9 mouse cellular contexts compared by ENCODE assay signal in the genomic region with DNA sequence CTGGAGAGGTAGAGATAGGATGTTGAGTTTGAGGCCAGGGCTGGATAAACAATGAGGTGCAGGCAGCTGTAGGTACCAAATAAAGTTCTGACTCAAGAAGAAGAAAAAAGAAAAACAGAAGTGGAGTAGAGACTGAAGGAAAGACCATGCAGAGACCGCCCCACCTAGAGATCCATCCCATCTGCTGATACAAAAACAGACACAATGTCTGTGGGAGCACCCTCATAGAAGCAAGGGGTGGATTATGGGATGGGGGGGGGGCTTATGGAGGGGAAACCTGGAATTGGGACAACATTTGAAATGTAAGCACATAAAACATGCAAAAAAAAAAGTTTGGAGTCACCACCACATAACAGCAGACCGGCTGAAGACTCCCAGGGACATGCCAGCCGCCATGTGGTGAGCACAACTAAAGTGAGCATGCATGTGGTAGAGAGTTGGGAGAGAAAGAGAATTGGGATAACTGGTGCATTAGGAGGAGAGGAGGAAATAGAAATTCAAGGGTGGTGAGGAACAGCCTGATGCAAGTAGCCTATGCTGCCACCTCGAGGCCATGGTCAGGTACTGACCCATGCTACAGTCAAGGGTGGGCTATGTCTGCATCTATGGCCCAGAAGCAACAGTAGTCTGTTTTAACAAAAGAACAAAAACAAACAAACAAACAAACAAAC.
A peak's percentile ranks its signal among the peaks of the same experiment; 100 is the strongest.
DNase-seq lines count a peak whose midpoint lies in the region; ATAC-seq and TF ChIP-seq lines count a peak whose summit lies in the region.
"Had no signal": no experiment of that assay in that cellular context is flagged by ENCODE, and none has a peak within 500 bp of the region (broad histone marks: within the 10 kb centered on the region; RNA-seq: fewer than 3 reads in every experiment).

No protein-coding gene starts in this region.

- no peaks in the 10 kb centered on the region for H3K4me1 ChIP-seq in liver, adult 2 months (ENCODE audit: control insufficient read depth, insufficient read depth, low read length)
- no peaks in the 10 kb centered on the region for H3K4me1 ChIP-seq in liver, embryonic 11.5 days (replicated peaks; ENCODE audit: control insufficient read depth, insufficient read depth, low read length)
- H3K4me1 ChIP-seq in intestine, postnatal 0 days (replicated peaks; ENCODE audit: control insufficient read depth, insufficient read depth, low read length): no peaks in the 10 kb centered on the region
- no peaks in the 10 kb centered on the region for H3K4me1 ChIP-seq in midbrain, embryonic 14.5 days (ENCODE audit: control insufficient read depth, insufficient read depth, low read length)
- no peaks in the 10 kb centered on the region for H3K4me1 ChIP-seq in stomach, embryonic 14.5 days (ENCODE audit: control insufficient read depth, insufficient read depth, low read length)
- H3K4me1 ChIP-seq: stomach, embryonic 15.5 days had no signal

- H3K36me3 ChIP-seq in liver, adult 2 months (ENCODE audit: control insufficient read depth, insufficient read depth, low read length): no peaks in the 10 kb centered on the region
- no peaks in the 10 kb centered on the region for H3K36me3 ChIP-seq in liver, embryonic 11.5 days (ENCODE audit: control insufficient read depth, insufficient read depth, low read length)
- H3K36me3 ChIP-seq in intestine, postnatal 0 days (ENCODE audit: control insufficient read depth, insufficient read depth): no peaks in the 10 kb centered on the region
- H3K36me3 ChIP-seq in midbrain, embryonic 14.5 days (ENCODE audit: control insufficient read depth, insufficient read depth, low read length): no peaks in the 10 kb centered on the region
- H3K36me3 ChIP-seq in stomach, embryonic 14.5 days (ENCODE audit: control insufficient read depth, insufficient read depth, low read length): no peaks in the 10 kb centered on the region
- H3K36me3 ChIP-seq: stomach, embryonic 15.5 days had no signal

- peak; percentile 4 for DNase-seq in liver, adult 2 months (ENCODE audit: extremely low read depth, low read depth, low spot score)
- DNase-seq in liver, embryonic 11.5 days (ENCODE audit: low spot score): no peak
- DNase-seq in cerebellum, postnatal 10 days: peak; percentile 79 to 83
- peak; percentile 31 to 51 for DNase-seq in frontal cortex, postnatal 10 days (ENCODE audit: low spot score in 2 of 2)
- peak; percentile 50 to 67 for DNase-seq in left cerebral cortex, postnatal 10 days (ENCODE audit: extremely low spot score in 1 of 2, low spot score in 2 of 2)
- DNase-seq in midbrain, embryonic 14.5 days: peak; percentile 88

- no peak overlapping the region for H3K9ac ChIP-seq in liver, adult 2 months (ENCODE audit: low read depth, low read length)
- H3K9ac ChIP-seq in liver, embryonic 11.5 days (ENCODE audit: low read depth, low read length): no peak overlapping the region
- no peak overlapping the region for H3K9ac ChIP-seq in intestine, postnatal 0 days (ENCODE audit: low read depth, low read length)
- H3K9ac ChIP-seq in midbrain, embryonic 14.5 days (replicated peaks; ENCODE audit: low read length): no peak overlapping the region
- no peak overlapping the region for H3K9ac ChIP-seq in stomach, embryonic 14.5 days (replicated peaks; ENCODE audit: low read depth, low read length)
- H3K9ac ChIP-seq: stomach, embryonic 15.5 days had no signal

- no peak overlapping the region for H3K27ac ChIP-seq in liver, adult 2 months (replicated peaks; ENCODE audit: insufficient read depth, low read depth, low read length)
- no peak overlapping the region for H3K27ac ChIP-seq in liver, embryonic 11.5 days (ENCODE audit: low read depth, low read length)
- H3K27ac ChIP-seq in intestine, postnatal 0 days (ENCODE audit: low read depth, low read length): no peak overlapping the region
- H3K27ac ChIP-seq in midbrain, embryonic 14.5 days (replicated peaks; ENCODE audit: low read depth, low read length): no peak overlapping the region
- no peak overlapping the region for H3K27ac ChIP-seq in stomach, embryonic 14.5 days (ENCODE audit: low read length)
- H3K27ac ChIP-seq: stomach, embryonic 15.5 days had no signal

- intact Hi-C loops in left cerebral cortex, postnatal 10 days (cut with DNase I): loop anchor here (5.0 kb wide), 3 partner anchors 471 to 1101 kb away; no protein-coding TSS in a partner anchor

- TF ChIP-seq POLR2A in liver, adult 2 months (IDR thresholded peaks at IDR 0.05; ENCODE audit: extremely low read depth, insufficient read depth, low read length): no peak

- WGBS in liver, adult 2 months: 46% methylated on average over 4 of the region's 4 CpGs
- 46% methylated on average over 4 of the region's 4 CpGs for WGBS in liver, embryonic 11.5 days
- WGBS in intestine, postnatal 0 days: 32% methylated on average over 4 of the region's 4 CpGs
- 48% methylated on average over 4 of the region's 4 CpGs for WGBS in midbrain, embryonic 14.5 days
- WGBS in stomach, embryonic 14.5 days: 39% methylated on average over 4 of the region's 4 CpGs

- TF ChIP-seq CTCF in liver, adult 2 months (IDR thresholded peaks at IDR 0.05; ENCODE audit: low read depth, low read length): peak; percentile 87
- peak; percentile 95 for TF ChIP-seq CTCF in intestine, postnatal 0 days (IDR thresholded peaks at IDR 0.05; ENCODE audit: low read depth)

- no peak overlapping the region for H3K4me3 ChIP-seq in liver, adult 2 months (ENCODE audit: insufficient read depth, low read depth, low read length)
- no peak overlapping the region for H3K4me3 ChIP-seq in liver, embryonic 11.5 days (ENCODE audit: low read depth, low read length)
- no peak overlapping the region for H3K4me3 ChIP-seq in intestine, postnatal 0 days (ENCODE audit: low read depth, low read length)
- H3K4me3 ChIP-seq in midbrain, embryonic 14.5 days (replicated peaks; ENCODE audit: low read depth, low read length): no peak overlapping the region
- H3K4me3 ChIP-seq in stomach, embryonic 14.5 days (ENCODE audit: low read depth, low read length): no peak overlapping the region
- H3K4me3 ChIP-seq: stomach, embryonic 15.5 days had no signal

- ATAC-seq in liver, embryonic 11.5 days (replicated peaks; ENCODE audit: low FRiP score): no peak; the same call in 1 of the 2 replicates
- ATAC-seq in intestine, postnatal 0 days: no peak; the same call in 1 of the 2 replicates
- peak; percentile 92 for ATAC-seq in midbrain, embryonic 14.5 days (ENCODE audit: low FRiP score, low TSS enrichment)
- ATAC-seq in stomach, embryonic 14.5 days (ENCODE audit: insufficient number of reproducible peaks, insufficient read depth, low FRiP score, low read depth): peak; percentile 65; the same call in 1 of the 2 replicates

- no peaks in the 10 kb centered on the region for H3K79me2 ChIP-seq in liver, adult 2 months (ENCODE audit: control insufficient read depth, insufficient read depth, low read length)

- H3K27me3 ChIP-seq in liver, adult 2 months (ENCODE audit: control insufficient read depth, insufficient read depth, low read length): no peaks in the 10 kb centered on the region
- H3K27me3 ChIP-seq in liver, embryonic 11.5 days (replicated peaks; ENCODE audit: control insufficient read depth, insufficient read depth, low read length): no peaks in the 10 kb centered on the region
- H3K27me3 ChIP-seq in intestine, postnatal 0 days (replicated peaks; ENCODE audit: control insufficient read depth, insufficient read depth, low read length): no peaks in the 10 kb centered on the region
- H3K27me3 ChIP-seq in midbrain, embryonic 14.5 days (ENCODE audit: control insufficient read depth, insufficient read depth, low read length): no peaks in the 10 kb centered on the region
- H3K27me3 ChIP-seq in stomach, embryonic 14.5 days (ENCODE audit: control insufficient read depth, insufficient read depth, low read length): no peaks in the 10 kb centered on the region
- H3K27me3 ChIP-seq: stomach, embryonic 15.5 days had no signal

- H3K4me2 ChIP-seq in liver, embryonic 11.5 days: no peak overlapping the region
- H3K4me2 ChIP-seq in intestine, postnatal 0 days (replicated peaks; ENCODE audit: low read depth): no peak overlapping the region
- no peak overlapping the region for H3K4me2 ChIP-seq in midbrain, embryonic 14.5 days (ENCODE audit: low read length)
- H3K4me2 ChIP-seq in stomach, embryonic 14.5 days (replicated peaks; ENCODE audit: low read depth, low read length): no peak overlapping the region
- H3K4me2 ChIP-seq: stomach, embryonic 15.5 days had no signal

- no peaks in the 10 kb centered on the region for H3K9me3 ChIP-seq in liver, embryonic 11.5 days (ENCODE audit: control insufficient read depth, low read length)
- H3K9me3 ChIP-seq in intestine, postnatal 0 days (ENCODE audit: control insufficient read depth): no peaks in the 10 kb centered on the region
- H3K9me3 ChIP-seq in midbrain, embryonic 14.5 days (ENCODE audit: control insufficient read depth, low read length): no peaks in the 10 kb centered on the region
- H3K9me3 ChIP-seq in stomach, embryonic 14.5 days (ENCODE audit: control insufficient read depth, low read depth, low read length): no peaks in the 10 kb centered on the region
- H3K9me3 ChIP-seq: stomach, embryonic 15.5 days had no signal

Comparison
In these comparisons a context has a peak if more than half of its experiments do, and no peak if none do; other contexts are left out.
1. ATAC-seq: peak in midbrain, embryonic 14.5 days (single experiment) and stomach, embryonic 14.5 days (single experiment); none in liver, embryonic 11.5 days (single experiment) and intestine, postnatal 0 days (single experiment).